Mouse (Mus musculus): ENCODE data around the gene Mgst2.

Gene Mgst2

DNA sequence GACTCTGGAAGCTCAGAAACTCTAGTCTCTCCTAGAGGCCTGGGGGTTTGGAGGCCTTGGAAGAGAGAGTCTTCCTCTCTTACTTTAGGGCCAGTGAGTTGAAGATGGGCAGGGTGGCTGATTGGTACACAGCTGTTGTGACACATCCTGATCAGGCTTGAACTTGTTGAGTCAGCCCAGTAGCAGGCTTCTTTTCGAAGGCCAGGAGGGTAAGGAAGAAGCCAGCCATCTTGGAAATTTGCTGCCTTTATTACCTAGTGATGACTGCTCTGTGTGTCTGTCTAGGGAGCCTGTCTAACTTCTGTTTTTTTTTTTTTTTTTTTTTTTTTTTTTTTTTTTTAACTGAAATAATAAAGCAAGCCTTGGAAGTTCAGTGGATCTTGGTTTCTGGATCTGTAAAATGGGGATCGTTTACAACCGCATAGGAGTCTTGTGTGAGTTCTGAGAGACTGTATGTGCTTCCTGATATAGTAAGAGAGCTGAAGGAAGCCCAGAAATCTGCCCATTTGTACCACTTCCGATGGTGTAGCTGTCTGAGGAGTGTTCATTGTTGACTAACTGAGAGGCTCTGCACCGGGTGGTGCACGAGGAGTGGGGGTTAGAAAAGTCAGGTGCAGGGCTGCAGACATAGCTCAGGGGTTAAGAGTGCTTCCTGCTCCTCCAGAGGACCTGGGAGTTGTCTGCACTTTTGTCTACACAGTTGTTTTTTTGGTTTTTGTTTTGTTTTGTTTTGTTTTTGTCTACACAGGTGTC is 5.7 kb upstream of the Mgst2 start:
- DNase-seq (ENCODE audit: low read depth, low spot score), result peak; percentile 82

DNA sequence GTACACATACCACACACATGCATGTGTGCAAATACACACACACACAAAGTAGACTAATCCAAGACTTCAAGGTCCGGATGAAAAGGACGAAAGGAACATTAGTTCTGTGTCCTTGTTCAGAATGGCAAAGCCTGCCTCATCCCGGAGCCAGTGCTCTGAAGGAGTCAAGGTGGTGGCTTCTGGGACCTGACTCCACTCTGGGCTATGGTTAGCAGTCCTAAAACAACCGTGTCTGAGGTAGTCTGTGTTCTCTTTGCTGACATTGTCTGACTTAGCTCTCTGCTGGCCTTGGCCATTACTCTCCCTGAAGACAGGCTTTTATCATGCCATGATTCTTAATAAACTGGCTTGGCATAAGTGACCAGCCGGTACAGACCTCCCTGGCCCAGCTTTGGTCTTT is 745 bp upstream of the Mgst2 start:
- no peak for DNase-seq (ENCODE audit: low read depth, low spot score)

DNA sequence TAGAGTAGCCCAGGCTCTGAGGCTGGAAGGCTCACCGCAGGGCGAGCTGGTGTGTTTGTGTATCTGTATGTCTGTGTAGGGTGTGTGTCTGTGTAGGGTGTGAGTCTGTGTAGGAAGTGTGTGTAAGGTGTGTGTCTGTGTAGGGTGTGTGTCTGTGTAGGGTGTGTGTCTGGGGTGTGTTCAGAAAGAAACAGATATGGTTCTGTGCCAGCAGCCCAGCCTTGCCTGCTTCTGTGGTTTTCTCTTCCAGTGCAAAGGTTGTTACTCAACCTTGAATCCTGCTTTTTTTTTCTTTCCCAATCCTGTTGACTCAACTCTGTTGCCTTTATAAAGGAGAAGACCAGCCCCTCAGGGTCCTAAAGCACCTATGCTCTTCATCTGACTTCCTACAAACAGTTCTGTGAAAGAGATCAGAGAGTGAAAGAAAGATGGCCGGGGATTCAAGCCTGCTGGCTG is 689 bp downstream of the Mgst2 start:
- DNase-seq (ENCODE audit: low read depth, low spot score), result peak; percentile 42

DNA sequence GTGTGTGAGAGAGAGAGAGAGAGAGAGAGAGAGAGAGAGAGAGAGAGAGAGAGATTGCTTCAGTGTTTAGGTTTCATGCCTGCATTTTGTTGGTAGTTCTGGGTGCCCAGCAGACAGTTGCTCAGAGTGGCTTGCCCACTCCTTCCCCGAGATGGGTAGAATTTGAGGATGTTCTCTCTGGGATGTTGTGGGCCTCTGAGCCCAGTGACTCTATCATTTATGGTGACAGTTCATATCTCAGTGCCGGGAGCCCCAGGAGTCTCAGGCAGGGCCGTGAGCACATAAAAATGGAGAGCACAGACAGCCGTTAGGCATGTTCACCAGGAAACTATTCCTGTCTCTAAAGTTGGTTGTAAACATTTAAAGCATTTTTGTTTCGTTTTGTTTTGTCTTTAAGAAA is 1.2 kb downstream of the Mgst2 start:
- DNase-seq (ENCODE audit: low read depth, low spot score), result peak; percentile 22

DNA sequence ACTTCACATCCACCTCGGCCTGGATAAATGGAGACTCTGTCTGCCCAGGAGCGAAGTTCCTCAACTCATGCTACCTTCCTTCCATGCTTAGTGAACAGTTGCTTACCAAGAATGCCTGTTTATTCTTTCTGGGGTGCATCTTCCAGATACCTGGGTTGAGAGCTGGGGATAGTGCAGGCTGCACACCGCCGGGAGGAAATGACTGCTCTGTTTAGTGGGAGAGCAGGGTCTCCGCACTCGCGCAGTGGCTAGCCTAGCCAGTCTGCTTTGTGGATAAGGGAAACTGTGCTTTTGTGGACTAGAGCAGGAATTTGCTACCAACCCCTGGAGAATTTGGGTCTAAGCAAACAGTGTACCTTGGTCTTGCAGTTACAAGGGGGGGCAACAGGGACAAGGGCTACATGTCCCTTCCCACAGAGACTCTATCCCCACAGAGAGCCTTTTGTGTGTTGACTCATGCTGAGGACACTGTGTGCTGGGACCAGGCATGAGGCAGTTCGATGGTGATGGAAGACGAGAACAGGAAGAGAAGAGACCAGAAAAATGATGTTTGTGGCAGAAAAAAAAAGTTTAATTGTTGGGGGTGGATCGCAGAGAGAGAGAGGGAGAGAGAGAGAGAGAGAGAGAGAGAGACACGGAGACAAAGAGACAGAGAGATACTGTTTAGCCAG is 1.9 kb downstream of the Mgst2 start:
- peak; percentile 29 for DNase-seq (ENCODE audit: low read depth, low spot score)

DNA sequence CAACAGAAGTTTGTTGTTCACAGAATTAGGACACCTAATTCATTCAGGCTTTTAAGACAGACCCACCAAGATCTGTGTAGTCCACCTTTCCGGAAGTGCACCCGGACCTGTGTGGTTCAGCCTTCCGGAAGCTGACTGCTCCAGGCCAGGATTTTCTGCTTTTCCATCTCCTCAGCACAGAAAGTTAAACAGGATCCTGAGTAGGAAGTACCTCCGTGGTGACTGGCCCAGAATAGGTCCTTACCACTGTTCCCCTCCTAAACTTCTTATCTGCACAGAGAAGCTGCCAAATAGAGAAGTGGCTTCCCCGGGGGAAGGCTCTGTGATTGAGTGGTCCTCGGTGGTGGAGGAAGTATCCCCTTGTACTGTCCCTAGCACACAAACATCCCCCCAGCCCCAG is 2.4 kb downstream of the Mgst2 start:
- DNase-seq (ENCODE audit: low read depth, low spot score), result peak; percentile 37

DNA sequence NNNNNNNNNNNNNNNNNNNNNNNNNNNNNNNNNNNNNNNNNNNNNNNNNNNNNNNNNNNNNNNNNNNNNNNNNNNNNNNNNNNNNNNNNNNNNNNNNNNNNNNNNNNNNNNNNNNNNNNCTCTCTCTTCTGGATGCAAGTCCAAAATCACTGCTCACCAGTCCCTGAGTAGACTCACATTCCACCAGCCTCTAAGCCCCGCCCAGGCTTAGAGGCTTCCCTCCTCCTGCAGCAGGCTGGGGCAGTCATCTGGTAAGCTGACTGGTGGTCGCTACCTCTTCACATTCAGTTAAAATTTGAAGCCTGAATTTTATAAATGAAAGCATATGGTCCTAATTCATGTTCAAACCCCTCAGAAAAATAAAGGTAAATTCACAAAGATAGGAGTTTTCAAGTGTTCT is 8.4 kb downstream of the Mgst2 start:
- no peak for DNase-seq (ENCODE audit: low read depth, low spot score)

DNA sequence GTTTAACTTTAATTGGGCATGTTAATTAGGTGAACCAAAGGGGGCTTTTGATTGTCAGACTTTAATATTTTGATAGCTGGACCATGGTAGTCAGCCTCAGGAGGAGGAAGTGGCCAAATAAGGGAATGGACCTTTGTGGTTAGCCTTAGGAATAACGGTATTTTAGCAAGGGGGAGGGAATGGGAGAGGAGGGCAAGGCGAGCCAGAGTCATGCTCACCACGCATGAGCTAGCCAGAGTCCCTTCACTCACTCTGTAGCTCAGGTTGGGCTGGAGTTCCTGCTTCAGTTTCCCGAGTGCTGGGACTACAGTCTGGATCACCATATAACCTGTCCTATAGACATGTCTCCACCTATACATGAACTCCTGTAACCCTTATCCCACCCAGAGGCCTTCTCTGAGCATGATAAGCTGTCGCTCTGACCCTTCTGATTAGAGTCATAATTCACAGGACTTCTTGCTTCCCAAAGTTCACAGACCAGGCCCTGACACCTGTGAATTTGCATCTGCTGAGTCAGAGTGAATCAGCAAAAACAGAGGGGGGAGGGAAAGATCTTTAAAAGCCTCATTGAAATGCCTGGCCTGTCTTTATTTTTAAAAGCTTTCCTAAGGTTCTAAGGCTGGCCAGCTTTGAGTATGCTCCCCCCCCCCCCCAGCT is 10.4 kb downstream of the Mgst2 start:
- no peak for DNase-seq (ENCODE audit: low read depth, low spot score)

DNA sequence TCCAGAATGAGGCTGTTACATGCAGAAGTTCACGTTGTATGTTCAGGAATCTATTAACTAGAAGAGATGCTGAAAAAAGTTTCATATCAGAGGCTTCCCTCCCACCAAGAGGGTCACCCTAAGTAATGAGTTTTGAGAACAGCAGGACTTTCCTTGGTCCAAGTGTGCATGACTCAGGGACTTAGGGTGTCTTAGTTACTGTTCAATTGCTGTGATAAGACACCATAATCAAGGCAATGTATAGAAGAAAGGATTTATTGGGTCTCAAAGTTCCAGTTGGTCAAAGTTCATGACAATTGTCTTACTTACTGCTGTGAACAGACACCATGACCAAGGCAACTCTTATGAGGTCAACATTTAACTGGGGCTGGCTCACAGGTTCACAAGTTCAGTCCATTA is 10.9 kb downstream of the Mgst2 start:
- no peak for DNase-seq (ENCODE audit: low read depth, low spot score)

DNA sequence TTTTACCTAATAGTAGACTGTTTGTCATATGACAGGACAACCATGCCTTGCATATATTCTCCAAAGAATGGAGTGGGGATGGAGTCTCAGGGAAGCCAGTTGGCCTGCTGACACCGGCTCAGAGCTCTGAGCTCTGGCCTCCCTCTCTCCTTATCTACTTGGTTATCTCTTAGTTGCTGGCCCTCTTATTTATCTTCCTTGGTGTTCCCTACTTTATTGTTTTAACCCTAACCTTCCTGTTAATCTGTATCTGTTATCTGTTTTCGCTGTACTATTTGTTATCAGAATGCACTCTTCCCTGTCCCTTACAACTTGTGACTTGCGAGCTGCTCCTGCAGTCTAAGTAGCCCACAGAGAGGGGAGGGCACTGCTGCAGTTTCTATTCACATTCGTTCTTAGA is 12.5 kb downstream of the Mgst2 start:
- no peak for DNase-seq (ENCODE audit: low read depth, low spot score)

DNA sequence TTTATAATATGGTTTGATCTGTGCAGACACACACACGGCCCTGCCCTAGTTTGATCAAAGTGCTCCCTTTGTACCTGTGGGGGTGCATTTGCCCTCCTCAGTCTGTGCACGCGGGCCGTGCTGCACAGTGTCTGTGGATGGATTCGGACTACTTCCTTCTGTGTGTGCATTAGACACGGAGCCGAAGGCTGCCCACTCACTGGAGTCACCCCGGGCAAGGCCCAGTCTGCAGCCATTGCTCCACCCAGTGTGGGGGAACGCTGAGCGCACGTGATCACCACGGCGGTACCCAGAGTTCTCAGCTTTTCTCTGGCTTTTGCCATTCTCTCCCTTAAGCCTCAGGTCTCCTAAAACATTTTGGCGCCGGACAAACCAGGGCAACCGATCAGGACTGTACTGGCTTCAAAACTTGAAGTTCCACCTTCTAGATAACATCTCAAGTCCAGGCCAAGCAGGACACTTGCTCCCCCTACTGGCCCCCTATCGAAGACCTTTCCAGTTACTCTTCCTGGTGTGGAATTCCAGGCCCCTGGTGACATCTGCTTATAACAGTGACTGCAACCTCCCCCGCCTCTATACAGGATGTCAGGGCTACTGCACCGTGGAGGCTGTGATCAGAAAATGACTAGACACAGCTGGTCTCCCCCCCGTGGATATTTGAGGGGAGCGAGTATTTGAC is 13.4 kb downstream of the Mgst2 start:
- DNase-seq (ENCODE audit: low read depth, low spot score), result peak; percentile 53

DNA sequence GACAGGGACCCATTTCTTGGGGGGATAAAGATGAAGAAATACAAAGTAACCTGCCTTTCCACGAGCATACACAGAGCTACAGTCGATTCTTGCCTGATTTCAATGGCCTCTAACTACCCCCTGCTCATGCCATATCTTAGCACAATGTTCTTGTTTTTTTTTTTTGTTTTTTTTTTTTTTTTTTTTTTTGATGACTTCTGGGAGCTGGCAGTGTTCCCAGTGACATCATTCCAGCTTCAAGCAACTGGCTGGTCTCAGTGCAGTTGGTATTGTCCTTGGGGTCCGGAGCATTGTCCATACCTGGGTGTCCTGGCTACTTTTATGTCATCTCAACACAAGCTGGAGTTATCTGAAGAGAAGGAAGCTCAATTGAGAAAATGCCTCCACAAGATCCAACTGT is 14.8 kb downstream of the Mgst2 start:
- DNase-seq (ENCODE audit: low read depth, low spot score), result no peak

DNA sequence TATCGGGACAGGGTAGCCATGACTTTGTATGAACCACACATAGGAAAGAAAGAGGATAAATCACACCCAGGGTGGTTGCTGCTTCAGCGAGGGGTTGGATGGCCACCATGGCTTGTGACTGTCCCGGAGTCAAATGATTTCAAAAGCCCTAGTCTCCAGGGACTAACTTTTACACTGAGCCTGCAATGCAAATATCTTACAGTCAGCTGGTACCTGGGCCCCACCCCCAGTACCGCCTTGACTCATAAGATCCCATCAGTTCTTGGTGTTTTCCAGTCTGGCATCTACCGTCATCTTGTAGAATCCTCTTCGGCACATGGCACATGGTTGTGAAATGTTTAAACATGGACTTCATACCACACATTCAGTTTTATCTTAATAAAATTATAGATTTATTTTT is 25.4 kb downstream of the Mgst2 start:
- no peak for DNase-seq (ENCODE audit: low read depth, low spot score)

DNA sequence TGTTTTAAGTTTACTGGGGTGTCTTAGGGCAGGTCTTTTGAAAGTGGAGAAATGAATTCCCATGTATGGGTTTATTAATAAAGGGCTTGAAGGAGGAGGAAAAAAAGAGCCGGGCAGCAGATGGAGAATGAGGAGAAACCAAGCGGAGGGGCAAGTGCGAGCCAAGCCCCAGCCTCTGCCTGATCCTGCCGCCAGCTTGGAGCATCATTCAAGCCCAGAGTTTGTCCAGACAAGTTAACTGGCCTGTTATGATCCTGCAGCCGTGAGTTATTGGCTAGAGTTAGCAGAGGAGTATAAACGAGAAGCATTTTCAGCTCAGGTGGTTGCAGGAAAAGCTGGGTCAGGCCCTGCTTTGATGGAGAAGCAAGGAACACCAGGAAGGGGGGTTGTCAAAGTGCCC is 26.2 kb downstream of the Mgst2 start:
- DNase-seq (ENCODE audit: low read depth, low spot score), result no peak

DNA sequence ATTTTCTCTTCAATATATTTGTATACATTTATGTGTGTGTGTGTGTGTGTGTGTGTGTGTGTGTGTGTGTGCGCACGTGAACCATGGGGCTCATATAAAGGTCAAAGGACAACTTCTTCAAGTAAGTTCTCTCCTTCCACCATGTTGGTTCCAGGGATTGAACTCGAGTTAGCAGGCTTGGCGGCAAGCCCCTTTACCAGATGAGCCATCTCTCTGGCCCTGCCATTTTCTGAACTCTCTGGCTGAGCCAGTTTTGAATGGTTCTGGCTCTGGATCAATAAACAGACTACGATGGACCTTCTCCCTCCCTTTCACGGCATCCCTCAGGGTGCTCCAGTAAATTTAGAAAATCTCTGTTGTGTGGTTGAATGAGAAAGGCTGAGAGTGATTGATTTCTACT is 26.6 kb downstream of the Mgst2 start:
- no peak for DNase-seq (ENCODE audit: low read depth, low spot score)

DNA sequence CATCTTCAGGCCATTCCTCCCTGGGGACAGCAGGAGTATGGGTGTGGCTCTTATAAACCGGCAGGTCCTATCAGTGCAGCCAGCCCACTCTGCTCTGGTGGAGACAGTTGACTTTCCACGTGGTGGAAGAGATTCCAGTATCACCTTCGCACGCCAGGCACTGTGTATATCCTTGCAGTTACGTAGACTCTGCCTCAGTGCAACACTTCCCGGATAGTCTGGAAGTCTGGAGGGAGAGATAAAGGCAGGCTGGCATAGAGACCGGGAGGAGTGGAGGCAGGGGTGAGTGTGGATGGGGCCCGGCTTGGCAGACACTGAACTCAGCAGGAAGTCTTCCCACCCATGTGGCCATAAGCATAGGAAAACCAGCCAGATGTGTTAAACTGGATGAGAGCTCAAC is 28.6 kb downstream of the Mgst2 start:
- DNase-seq (ENCODE audit: low read depth, low spot score), result no peak

DNA sequence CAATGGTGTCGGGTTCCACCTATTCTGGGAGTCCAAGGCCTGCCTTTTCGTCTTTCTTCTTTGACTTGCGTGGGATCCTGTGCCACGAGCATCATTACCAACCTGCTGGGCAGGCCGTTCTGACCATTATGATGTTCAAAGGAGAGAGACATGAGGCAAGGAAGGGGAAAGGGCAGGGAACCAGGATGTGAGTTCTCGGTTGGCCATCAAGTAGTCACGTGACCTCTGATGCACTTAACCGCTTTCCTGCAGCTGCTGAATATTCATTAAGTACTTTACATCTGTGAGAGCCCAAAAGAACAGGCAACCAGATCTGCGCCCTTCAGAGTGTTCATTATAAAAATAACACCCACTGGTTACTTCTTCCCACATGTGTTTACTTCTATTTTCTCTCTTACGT is 33.0 kb downstream of the Mgst2 start:
- no peak for DNase-seq (ENCODE audit: low read depth, low spot score)

DNA sequence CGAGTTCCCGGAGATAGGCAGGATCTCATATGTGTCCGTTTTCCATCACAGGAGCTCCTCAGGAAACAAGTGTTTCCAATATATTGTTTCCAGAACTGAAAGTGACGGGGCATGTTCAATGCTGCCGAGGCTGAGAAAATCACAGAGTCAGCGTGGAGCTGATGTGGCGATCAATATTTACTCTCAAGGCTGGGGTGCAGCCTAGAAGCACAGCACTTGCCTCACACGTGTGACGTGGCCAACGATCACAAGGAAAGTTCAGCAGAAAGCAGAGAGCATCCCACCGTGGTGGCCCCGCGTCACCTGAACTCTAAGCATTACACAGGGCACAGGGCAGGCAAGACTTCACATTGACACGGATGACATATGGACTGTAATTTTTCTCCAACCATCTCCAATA is 34.4 kb downstream of the Mgst2 start:
- DNase-seq (ENCODE audit: low read depth, low spot score), result no peak

DNA sequence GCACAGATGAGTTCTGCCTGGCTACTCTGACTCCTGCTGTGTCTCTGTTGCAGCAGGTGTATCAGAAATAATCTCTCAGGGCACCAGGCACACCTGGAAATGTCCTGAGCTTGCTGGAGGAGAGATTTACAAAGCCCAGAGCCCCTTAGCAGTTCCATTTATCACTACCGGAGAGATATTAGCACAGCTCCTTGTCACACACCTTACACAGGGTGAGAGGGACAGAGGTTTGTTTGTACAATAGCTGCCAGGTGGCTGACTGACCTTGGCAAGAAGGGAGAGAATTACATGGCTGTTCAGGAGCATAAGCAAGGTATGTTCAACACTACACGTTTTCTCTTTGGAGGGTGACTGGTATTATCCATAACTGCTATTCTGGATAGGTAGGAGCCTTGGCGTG is 35.6 kb downstream of the Mgst2 start:
- DNase-seq (ENCODE audit: low read depth, low spot score), result no peak

DNA sequence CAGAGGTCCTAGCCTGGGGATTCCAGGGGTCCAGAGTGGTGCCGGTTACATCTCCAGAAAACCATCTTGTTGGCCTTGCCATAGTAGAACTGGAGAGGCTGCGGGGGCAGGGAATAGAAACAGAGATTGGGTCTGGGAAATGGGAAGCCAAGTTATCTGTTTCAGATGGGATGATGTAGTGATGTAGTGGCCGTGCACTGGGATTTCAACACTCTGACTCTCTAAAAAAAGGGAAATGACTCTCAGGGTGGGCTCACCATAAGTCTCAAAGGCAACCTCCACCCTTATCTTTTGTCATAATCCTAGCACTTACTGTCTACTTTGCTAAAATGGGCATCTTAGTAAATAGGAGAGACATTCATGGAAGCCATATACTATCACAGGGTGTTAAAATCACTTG is 37.8 kb downstream of the Mgst2 start:
- no peak for DNase-seq (ENCODE audit: low read depth, low spot score)

DNA sequence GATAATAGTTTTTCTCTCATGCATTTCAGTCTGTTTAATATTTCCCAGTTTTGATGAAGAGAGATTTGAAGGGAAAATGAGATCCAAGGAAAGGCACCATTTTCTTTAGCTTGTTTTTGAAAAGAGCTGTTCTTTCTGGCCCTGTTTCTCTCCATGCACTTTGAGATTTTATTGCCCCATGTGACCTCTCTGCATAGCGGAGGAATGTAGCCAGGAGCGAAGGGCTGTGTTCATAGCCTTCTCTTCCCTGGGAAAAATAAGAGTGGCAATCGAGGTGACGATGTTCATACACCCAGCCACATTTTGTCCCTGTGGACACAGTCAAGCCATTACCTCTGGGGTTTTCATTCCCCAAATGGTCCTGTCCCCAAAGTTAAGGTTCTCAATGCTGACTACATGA is 40.0 kb downstream of the Mgst2 start:
- no peak for DNase-seq (ENCODE audit: low read depth, low spot score)

DNA sequence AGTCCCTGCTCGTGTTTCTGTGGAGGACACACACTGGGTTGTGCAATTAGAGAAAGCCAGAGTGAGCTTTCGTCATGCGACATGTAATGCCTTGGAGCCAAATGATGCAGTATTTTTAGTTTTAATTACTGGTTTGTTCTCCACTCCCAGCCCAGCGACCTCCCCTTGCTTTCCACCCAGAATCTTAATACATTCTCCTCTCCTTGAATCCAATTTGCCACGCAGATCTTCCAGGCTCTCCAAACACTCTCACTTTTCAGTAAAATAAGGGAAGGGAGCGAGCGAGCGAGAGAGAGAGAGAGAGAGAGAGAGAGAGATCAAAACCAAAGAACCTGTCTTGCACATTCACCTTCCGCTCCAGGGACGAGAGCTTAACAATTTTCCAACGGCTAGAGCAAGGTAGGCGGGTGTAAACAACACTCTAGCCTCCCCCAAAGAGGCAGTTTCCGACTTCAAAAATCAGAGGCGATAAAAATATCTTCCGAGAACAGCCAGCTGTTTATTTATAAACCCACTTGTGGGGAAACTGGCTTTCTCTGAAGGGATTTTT is 40.6 kb downstream of the Mgst2 start:
- peak; percentile 35 for DNase-seq (ENCODE audit: low read depth, low spot score)

Measured in CD4-positive, CD25-positive, alpha-beta regulatory T cell, adult 2 months (primary cell).